Mouse (Mus musculus) activated CD4-positive, CD25-positive, alpha-beta regulatory T cell, adult 4 months (primary cell): ENCODE measurements around the gene Zfp946. TPM values are rescaled to one million over a fixed set of nuclear protein-coding genes. Genes with fewer than 3 reads are reported as not detected.

ENCODE experiments used
- ATAC-seq: one replicate; pipeline ENCODE4 v1.8.0; 2017
- polyA plus RNA-seq, 2 experiments: library from polyadenylated mRNA; unstranded; fragments of 100-300 nt; shearing (Covaris generic); gene quantifications; one replicate each; pipeline ENCODE4 v1.2.1; 2017

The Zfp946 gene
- polyA plus RNA-seq = 1 to 10 TPM; 3.0 TPM

GRCm38 (mm10) chr17:22423952-22424617 is at the start of gene Zfp946:
Zfp946 (plus strand) TSS chr17:22424222.
- ATAC-seq = peak; percentile 78

- peak; percentile 80 for ATAC-seq
Observed at GRCm38 (mm10) chr17:22410756-22411155, 13.3 kb upstream of the Zfp946 start.

GRCm38 (mm10) chr17:22417510-22417909 is 6.5 kb upstream of the Zfp946 start:
- peak; percentile 97 for ATAC-seq

GRCm38 (mm10) chr17:22424636-22425354 is 773 bp downstream of the Zfp946 start:
- ATAC-seq = no peak

- ATAC-seq = no peak
Observed at GRCm38 (mm10) chr17:22447684-22448083, 23.7 kb downstream of the Zfp946 start.

- ATAC-seq = no peak
Observed at GRCm38 (mm10) chr17:22497120-22497519, 73.1 kb downstream of the Zfp946 start.

Other genes starting within 250 kb of the Zfp946 start
- gene Zfp994, start 198.6 kb upstream of the Zfp946 start, polyA plus RNA-seq = 1 to 10 TPM; 4.5 to 5.5 TPM
- gene CT030661.1, start 109.4 kb upstream of the Zfp946 start, polyA plus RNA-seq = 10 to 100 TPM; 17.3 to 17.9 TPM
- gene Zfp944, start 62.8 kb upstream of the Zfp946 start, polyA plus RNA-seq = 10 to 100 TPM; 13.2 TPM
- gene Zfp758, start 62.8 kb upstream of the Zfp946 start, polyA plus RNA-seq = 10 to 100 TPM; 12.0 to 15.2 TPM
- gene Vmn2r111, start 149.3 kb downstream of the Zfp946 start, polyA plus RNA-seq = not detected
- gene Vmn2r112, start 176.7 kb downstream of the Zfp946 start, polyA plus RNA-seq = under 1 TPM in 1 of 2 experiments, not detected in 1; 0.17 TPM